Mouse (Mus musculus) kidney, embryonic 16.5 days (tissue): Measurements from ENCODE around the gene Otop1. TPM values are rescaled to one million over a fixed set of nuclear protein-coding genes. Genes with fewer than 3 reads are reported as not detected.

Source experiments
- ATAC-seq: fragments of 200-750 bp; cut with Nextera tagmentation; 2 replicates; pipeline ENCODE4 v1.8.0; 2017; ENCODE audit warnings: moderate TSS enrichment; ENCODE audit not compliant: low FRiP score, low TSS enrichment
- H3K27ac ChIP-seq: fragments of 300-500 bp; sonication (generic); 2 replicates; pipeline ENCODE4 v1.5.1; 2014; ENCODE audit warnings: low read length
- H3K27me3 ChIP-seq: fragments of 300-500 bp; sonication (generic); 2 replicates; pipeline ENCODE4 v1.6.1; 2014; ENCODE audit warnings: low read length, control low read depth, mixed read lengths; ENCODE audit not compliant: insufficient read depth
- H3K36me3 ChIP-seq: fragments of 300-500 bp; sonication (generic); 2 replicates; pipeline ENCODE4 v1.6.1; 2014; ENCODE audit warnings: low read length, control low read depth, mixed read lengths; ENCODE audit not compliant: insufficient read depth
- H3K4me1 ChIP-seq: fragments of 300-500 bp; sonication (generic); 2 replicates; pipeline ENCODE4 v1.6.1; 2014; ENCODE audit warnings: low read length, control low read depth, mixed read lengths; ENCODE audit not compliant: insufficient read depth
- H3K4me2 ChIP-seq: fragments of 300-500 bp; sonication (generic); replicated peaks from 2 replicates; pipeline ENCODE4 v1.6.1; 2014; ENCODE audit warnings: low read depth, low read length
- H3K4me3 ChIP-seq: fragments of 300-500 bp; sonication (generic); 2 replicates; pipeline ENCODE4 v1.5.1; 2014; ENCODE audit warnings: mild to moderate bottlenecking, low read length
- H3K9ac ChIP-seq: fragments of 300-500 bp; sonication (generic); replicated peaks from 2 replicates; pipeline ENCODE4 v1.6.1; 2014; ENCODE audit warnings: low read length
- H3K9me3 ChIP-seq: fragments of 300-500 bp; sonication (generic); 2 replicates; pipeline ENCODE4 v1.6.1; 2016; ENCODE audit warnings: low read length, control low read depth
- WGBS: fragments of 180-500 bp; shearing (Covaris S2); extraction: QIAGEN DNeasy Blood & Tissue Kit; methylation state at CpG from one replicate; pipeline ENCODE4 v1.1.7; 2014; 5-methylcytosine and 5-hydroxymethylcytosine counted together
- polyA plus RNA-seq: library from polyadenylated mRNA; unstranded; fragments of >200 nt; fragmentation: Nextera tagmentation; extraction: Ambion mirVana; gene quantifications from 2 replicates; pipeline ENCODE4 v1.2.1, GENCODE M21; 2015

Gene Otop1
- not detected in 2 replicates for polyA plus RNA-seq

DNA sequence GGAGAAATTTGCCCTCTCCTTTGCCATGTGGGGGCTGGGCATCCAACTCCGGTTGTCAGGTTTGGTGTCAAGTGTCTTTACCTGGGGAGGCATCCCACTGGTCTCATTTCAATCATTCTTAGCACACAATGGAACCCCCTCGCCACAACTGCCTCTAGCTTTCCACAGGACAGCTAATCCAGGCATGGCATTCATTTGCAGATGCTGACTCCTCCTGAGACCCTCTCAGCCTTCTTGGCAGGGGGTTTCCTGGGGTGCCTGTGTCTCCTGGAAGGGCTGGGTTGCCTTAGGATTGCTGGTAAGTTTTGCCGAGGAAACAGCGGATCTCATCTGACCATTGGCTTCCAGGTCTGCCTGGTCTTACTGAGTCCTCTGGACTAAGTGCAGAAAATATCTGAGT is at the start of gene Otop1:
TSS of gene Otop1 (plus strand) at position 202 of the 400 bp plus-strand sequence.
- ATAC-seq = no peak
- Histone ChIP-seq H3K4me2 (peak within 1 kb of the TSS; percentile 20; the same call in 1 of the 2 replicates), H3K27ac (no peak within 1 kb of the TSS), H3K9ac (no peak within 1 kb of the TSS), H3K9me3 (no peaks in the 10 kb centered on the region), H3K27me3 (peaks cover 57% of the 10 kb centered on the region), H3K36me3 (no peaks in the 10 kb centered on the region), H3K4me1 (peaks cover 10% of the 10 kb centered on the region), H3K4me3 (peak within 1 kb of the TSS; percentile 10; the same call in 1 of the 2 replicates)
- 7% methylated on average over 4 of the region's 4 CpGs for WGBS

DNA sequence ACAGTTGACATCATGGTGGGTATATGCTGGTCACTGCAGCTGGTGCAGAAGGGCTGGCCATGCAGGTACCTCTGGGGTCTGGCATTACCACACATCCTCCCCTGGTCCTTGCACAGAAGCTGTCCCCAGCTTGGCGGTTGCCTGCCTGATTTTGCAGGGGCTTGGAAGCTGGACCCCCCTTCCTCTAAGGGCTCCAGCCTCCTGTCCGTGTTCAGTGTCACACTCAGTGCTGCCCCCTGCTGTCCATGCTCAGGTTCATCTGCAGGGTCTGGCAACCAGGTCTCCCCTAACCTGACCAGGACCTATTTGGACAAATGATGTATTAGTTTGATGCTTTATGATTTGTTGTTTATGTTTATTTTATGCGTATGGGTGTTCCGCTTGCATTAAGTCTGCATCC is 40.4 kb upstream of the Otop1 start:
- H3K27ac ChIP-seq = no peak overlapping the region
- peaks cover 43% of the 10 kb centered on the region for H3K36me3 ChIP-seq
- WGBS = 74% methylated on average over 4 of the region's 4 CpGs
- no peak overlapping the region for H3K4me3 ChIP-seq
- H3K4me2 ChIP-seq = no peak overlapping the region
- no peaks in the 10 kb centered on the region for H3K9me3 ChIP-seq
- no peak for ATAC-seq
- H3K27me3 ChIP-seq = no peaks in the 10 kb centered on the region
- no peak overlapping the region for H3K9ac ChIP-seq
- no peaks in the 10 kb centered on the region for H3K4me1 ChIP-seq

DNA sequence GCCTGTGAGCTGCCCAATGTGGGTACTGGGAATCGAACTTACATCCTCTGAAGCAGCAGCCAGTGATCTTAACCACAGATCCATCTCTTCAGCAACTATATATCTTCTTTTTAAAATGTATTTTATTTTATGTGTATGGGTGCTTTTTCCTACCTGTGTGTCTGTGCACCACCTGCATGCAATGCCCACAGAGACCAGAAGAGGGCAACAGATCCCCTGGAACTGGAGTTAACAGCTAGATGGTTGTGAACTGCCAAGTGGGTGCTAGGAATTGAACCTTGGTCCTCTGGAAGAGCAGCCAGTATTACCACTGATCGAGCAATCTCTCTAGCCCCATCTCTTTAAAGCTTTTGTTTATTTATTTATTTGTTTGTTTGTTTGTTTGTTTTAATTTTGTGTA is 39.1 kb upstream of the Otop1 start:
- Histone ChIP-seq H3K27ac (no peak overlapping the region), H3K9me3 (no peaks in the 10 kb centered on the region), H3K27me3 (no peaks in the 10 kb centered on the region), H3K4me3 (no peak overlapping the region), H3K9ac (no peak overlapping the region), H3K4me2 (no peak overlapping the region), H3K36me3 (peaks cover 33% of the 10 kb centered on the region), H3K4me1 (no peaks in the 10 kb centered on the region)
- no peak for ATAC-seq
- 89% methylated on average over 2 of the region's 2 CpGs for WGBS

DNA sequence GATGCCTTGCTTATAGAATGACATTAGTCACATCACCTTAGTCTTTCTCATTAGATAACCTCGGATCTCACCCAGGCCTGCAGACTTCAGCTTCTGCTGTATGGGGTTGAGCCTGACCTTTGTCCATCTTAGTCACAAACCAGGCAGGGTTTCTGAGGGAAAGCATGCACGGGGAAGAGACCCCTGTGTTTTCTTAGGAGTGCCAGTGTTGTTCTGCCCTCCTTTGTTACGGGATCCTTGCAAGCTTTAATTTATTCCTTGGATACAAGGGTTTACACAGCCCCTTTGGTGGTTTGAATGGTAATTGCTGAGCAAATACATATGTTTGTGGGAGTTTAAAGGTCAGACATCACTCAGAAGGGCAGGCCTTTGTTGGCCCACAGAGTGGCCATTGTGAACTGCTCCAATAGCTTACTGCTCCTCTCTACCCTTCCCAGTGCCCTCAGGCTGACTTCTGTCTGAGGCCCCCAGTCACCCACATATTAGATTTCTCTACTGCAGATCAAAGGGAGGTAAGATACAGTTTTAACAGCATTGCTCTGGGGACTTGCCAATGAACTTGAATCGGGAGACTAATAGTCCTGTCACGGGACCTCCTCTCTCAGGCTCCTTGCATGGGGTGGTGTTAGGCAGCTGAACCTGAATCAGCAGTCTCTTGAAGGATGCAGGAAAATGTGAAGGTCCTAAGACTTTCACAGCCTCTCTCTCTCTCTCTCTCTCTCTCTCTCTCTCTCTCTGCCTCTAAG is 34.9 kb upstream of the Otop1 start:
- H3K9me3 ChIP-seq = no peaks in the 10 kb centered on the region
- 6% methylated on average over 5 of the region's 5 CpGs for WGBS
- no peak overlapping the region for H3K4me2 ChIP-seq
- H3K27ac ChIP-seq = no peak overlapping the region
- no peaks in the 10 kb centered on the region for H3K4me1 ChIP-seq
- no peak overlapping the region for H3K9ac ChIP-seq
- peak; percentile 67 for ATAC-seq
- peaks cover 9% of the 10 kb centered on the region for H3K36me3 ChIP-seq
- no peaks in the 10 kb centered on the region for H3K27me3 ChIP-seq
- H3K4me3 ChIP-seq = no peak overlapping the region

DNA sequence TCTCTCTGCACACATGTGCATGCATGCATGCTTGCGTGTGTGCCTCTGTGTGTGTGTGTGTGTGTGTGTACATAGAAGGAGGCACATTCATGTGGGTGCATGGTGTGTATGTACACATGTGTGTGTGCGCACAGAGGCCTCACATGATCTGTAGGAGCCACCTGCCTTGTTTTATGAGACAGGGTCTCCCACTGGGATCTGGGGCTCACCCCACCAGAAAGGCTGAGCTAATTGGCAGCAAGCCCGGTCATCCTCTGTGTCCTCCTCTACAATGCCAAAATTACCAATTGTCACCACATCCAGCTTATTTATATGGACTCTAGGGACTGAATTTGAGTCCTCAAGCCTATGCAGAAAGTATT is 34.3 kb upstream of the Otop1 start:
- WGBS = 61% methylated on average over 3 of the region's 3 CpGs
- Histone ChIP-seq H3K4me3 (no peak overlapping the region), H3K36me3 (peaks cover 3% of the 10 kb centered on the region), H3K4me2 (no peak overlapping the region), H3K9ac (no peak overlapping the region), H3K4me1 (no peaks in the 10 kb centered on the region), H3K9me3 (no peaks in the 10 kb centered on the region), H3K27ac (no peak overlapping the region), H3K27me3 (no peaks in the 10 kb centered on the region)
- 0 out of 2 replicates have a peak, but pooled peaks have one; percentile 19 for ATAC-seq

DNA sequence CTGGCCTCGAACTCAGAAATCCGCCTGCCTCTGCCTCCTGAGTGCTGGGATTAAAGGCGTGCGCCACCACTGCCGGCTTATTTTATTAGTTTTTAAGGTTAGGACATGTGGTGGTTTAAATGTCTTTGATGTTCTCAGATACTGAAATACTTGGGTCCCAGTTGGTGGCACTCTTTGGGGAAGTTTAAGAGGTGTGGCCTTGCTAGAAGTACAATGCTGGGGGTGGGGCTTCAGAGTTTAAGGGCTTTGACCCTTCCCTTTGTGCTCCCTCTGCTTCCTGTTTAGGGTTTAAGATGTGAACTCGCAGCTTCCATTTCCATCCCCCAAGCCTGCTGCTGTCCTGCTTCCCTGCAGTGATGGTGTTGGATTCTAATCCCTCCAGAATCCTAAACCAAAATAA is 33.8 kb upstream of the Otop1 start:
- 86% methylated on average over 6 of the region's 6 CpGs for WGBS
- Histone ChIP-seq H3K4me2 (no peak overlapping the region), H3K36me3 (no peaks in the 10 kb centered on the region), H3K4me1 (no peaks in the 10 kb centered on the region), H3K27ac (no peak overlapping the region), H3K9ac (no peak overlapping the region), H3K27me3 (no peaks in the 10 kb centered on the region), H3K4me3 (no peak overlapping the region), H3K9me3 (no peaks in the 10 kb centered on the region)
- ATAC-seq = no peak

DNA sequence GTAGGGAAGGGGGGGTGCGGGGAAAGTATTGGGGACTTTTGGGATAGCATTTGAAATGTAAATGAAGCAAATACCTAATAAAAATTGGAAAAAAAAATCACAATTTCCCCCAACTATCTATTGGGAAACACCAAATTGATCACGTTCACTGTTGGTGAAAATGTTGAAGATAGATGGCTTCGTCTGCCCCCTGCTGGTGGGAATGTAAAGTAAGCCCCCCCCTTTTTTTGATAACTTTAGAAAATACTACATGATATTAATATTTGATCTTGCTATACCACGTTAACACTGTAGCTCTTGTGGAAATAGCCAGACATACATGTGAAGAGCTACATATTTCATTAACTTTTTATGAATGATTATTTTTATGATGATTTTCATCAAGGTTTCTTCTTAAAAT is 20.6 kb upstream of the Otop1 start:
- Histone ChIP-seq H3K4me2 (no peak overlapping the region), H3K9ac (no peak overlapping the region), H3K27ac (no peak overlapping the region), H3K36me3 (no peaks in the 10 kb centered on the region), H3K4me3 (no peak overlapping the region), H3K27me3 (no peaks in the 10 kb centered on the region), H3K4me1 (0 out of 2 replicates have a peak, but pooled peaks cover 8% of the 10 kb centered on the region), H3K9me3 (no peaks in the 10 kb centered on the region)
- 50% methylated on average over 4 of the region's 4 CpGs for WGBS
- no peak for ATAC-seq

DNA sequence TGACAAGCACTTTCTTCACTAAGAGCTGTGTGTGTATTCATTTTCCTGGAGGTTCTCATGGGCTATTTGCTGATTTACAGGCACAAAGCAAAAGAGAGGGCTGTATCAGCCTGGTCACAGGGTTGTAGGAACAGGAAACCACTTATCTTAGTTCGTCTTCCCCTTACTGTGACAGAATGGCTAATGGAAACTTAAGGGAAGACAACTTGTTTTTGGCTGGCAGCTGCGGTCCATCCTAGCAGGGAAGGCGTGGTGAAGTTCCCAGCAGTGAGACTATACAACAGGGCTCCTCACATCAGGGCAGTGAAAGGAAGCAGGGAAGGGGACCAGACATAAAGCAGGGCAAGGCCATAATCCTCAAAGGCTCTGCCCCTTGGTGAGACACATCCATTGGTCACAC is 20.1 kb upstream of the Otop1 start:
- H3K4me1 ChIP-seq = 0 out of 2 replicates have a peak, but pooled peaks cover 8% of the 10 kb centered on the region
- ATAC-seq = no peak
- H3K9ac ChIP-seq = no peak overlapping the region
- 63% methylated on average over 3 of the region's 3 CpGs for WGBS
- no peak overlapping the region for H3K4me3 ChIP-seq
- no peak overlapping the region for H3K4me2 ChIP-seq
- H3K27me3 ChIP-seq = no peaks in the 10 kb centered on the region
- H3K36me3 ChIP-seq = no peaks in the 10 kb centered on the region
- H3K9me3 ChIP-seq = no peaks in the 10 kb centered on the region
- no peak overlapping the region for H3K27ac ChIP-seq

DNA sequence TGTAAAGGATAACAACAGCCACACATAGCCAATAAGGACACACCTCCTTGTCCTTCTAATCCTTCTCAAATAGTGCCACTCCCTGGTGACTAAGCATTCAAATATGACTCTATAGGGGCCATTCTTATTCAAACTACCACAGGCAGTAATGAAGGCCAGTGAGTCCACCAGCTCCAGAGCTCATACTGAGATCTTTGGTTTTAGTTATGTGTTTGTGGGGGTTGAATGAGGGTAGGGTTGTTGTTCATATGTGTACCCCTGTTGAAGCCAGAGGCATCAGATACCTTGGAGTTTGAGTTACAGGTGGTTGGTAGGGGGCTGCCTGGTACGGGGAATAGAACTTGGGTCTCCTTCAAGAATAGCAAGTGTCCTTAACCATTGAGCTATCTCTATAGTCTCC is 19.2 kb upstream of the Otop1 start:
- Histone ChIP-seq H3K9me3 (no peaks in the 10 kb centered on the region), H3K27ac (no peak overlapping the region), H3K4me3 (no peak overlapping the region), H3K4me1 (peaks cover 14% of the 10 kb centered on the region), H3K36me3 (no peaks in the 10 kb centered on the region), H3K4me2 (no peak overlapping the region), H3K27me3 (no peaks in the 10 kb centered on the region), H3K9ac (no peak overlapping the region)
- 90% methylated on average over 1 of the region's 1 CpGs for WGBS
- ATAC-seq = no peak

DNA sequence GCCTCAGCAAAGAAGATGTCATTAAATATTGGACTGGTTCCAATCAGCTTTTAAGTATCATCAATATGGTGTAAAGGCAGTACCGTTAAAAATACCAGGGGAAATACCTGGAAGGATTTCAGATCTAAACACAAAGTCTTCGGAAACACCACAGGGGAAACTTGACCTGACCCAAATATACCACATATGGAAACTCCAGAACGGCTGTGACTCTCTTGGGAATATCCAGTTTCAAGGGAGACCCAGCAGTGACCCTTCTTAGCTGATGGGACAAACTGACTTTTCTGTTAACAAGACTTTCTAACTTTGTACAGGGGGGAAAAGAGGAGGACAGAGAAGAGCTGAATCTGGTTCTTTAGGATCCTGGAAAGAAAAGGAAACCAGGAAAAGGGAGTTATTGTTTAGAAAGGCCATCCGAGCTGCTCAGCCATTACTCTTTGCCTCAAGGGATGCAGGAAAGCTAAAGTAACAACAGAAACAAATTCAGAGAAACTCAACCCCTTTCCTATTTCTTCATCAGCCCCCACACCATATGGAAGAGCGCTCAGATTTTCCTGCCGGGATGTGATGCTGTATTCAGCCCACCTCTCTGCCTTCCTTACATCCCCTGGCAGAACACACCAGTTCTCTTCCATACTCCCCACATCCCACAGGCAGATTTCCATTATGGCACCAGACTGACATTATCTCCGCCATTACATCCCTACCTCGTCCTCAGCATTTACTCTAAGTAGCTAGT is 17.6 kb upstream of the Otop1 start:
- peaks cover 9% of the 10 kb centered on the region for H3K36me3 ChIP-seq
- 30% methylated on average over 8 of the region's 8 CpGs for WGBS
- peaks cover 14% of the 10 kb centered on the region for H3K4me1 ChIP-seq
- H3K9me3 ChIP-seq = no peaks in the 10 kb centered on the region
- H3K4me2 ChIP-seq = no peak overlapping the region
- no peak overlapping the region for H3K4me3 ChIP-seq
- 0 out of 2 replicates have a peak, but pooled peaks have one; percentile 33 for ATAC-seq
- no peaks in the 10 kb centered on the region for H3K27me3 ChIP-seq
- H3K27ac ChIP-seq = peak overlapping the region; percentile 25; the same call in 1 of the 2 replicates
- H3K9ac ChIP-seq = no peak overlapping the region
